Mouse (Mus musculus) stomach, postnatal 0 days (tissue): ENCODE measurements around the gene Pgap3.

Source experiments
- CTCF ChIP-seq: IDR thresholded peaks from 2 replicates; pipeline ENCODE4 v1.5.1; 2016; ENCODE audit warnings: antibody characterized with exemption, low read depth, mild to moderate bottlenecking, moderate library complexity
- EP300 ChIP-seq: optimal IDR thresholded peaks from 2 replicates; pipeline ENCODE3; 2016; ENCODE audit warnings: antibody characterized with exemption

GRCm38 (mm10) chr11:98389221-98389780, 11.0 kb downstream of the Pgap3 start:
- TF ChIP-seq CTCF (peak; percentile 79), EP300 (no peak)
